Mouse (Mus musculus): ENCODE results near the gene Olig3.

DNA sequence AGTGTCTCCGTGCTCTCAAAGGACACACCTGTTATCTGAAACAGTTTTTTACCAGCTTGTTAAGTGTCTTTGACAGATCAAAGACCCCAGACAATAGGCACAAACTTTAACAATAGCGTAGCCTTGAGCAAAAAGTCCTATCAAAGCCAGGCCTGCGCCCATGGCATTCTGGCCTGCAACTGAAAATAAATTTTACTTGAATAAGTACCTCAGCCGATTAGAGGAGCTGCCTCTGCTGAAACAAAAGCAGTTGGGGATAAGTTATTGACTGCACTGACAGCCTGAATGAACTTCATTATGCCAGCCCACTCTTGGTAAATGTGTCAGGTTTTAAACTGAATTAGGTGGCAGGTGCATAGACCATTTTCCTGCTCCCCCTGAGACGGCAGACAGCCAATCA, 15.9 kb downstream of the Olig3 start:
- no peak for TF ChIP-seq CTCF (IDR thresholded peaks at IDR 0.05)
- TF ChIP-seq POLR2A (IDR thresholded peaks at IDR 0.05; ENCODE audit: insufficient read depth, low read depth, low read length) = no peak
- no peak for TF ChIP-seq EP300 (IDR thresholded peaks at IDR 0.05; ENCODE audit: insufficient read depth, low read depth, low read length)

Data from heart, adult 2 months (tissue).